Mouse (Mus musculus): ENCODE measurements around the gene Il17re.

Gene Il17re

GRCm38 (mm10) chr6:113444207-113444965 lies 13.9 kb upstream of the Il17re start:
- no peak for DNase-seq

- no peak for DNase-seq
These were observed 10.6 kb upstream of the Il17re start for GRCm38 (mm10) chr6:113447639-113448038.

- no peak for DNase-seq
These were observed 6.4 kb upstream of the Il17re start for GRCm38 (mm10) chr6:113451839-113452238.

- DNase-seq, result no peak
These were observed 3.3 kb upstream of the Il17re start for GRCm38 (mm10) chr6:113455007-113455406.

GRCm38 (mm10) chr6:113458635-113459034 lies 351 bp downstream of the Il17re start:
- no peak for DNase-seq

- no peak for DNase-seq
These were observed 5.8 kb downstream of the Il17re start for GRCm38 (mm10) chr6:113464040-113464439.

- no peak for DNase-seq
These were observed 7.3 kb downstream of the Il17re start for GRCm38 (mm10) chr6:113465602-113466001.

GRCm38 (mm10) chr6:113468512-113468911 lies 10.2 kb downstream of the Il17re start:
- no peak for DNase-seq

- DNase-seq, result peak; percentile 64
These were observed 10.7 kb downstream of the Il17re start for GRCm38 (mm10) chr6:113469021-113469420.

- peak; percentile 70 for DNase-seq
These were observed 11.1 kb downstream of the Il17re start for GRCm38 (mm10) chr6:113469432-113469831.

- DNase-seq, result peak; percentile 43
These were observed 13.1 kb downstream of the Il17re start, which contains the start of gene Il17rc for GRCm38 (mm10) chr6:113471297-113471936. Gene Il17rc (plus strand): TSS chr6:113471427.

GRCm38 (mm10) chr6:113472061-113472460 lies 13.8 kb downstream of the Il17re start:
- DNase-seq, result no peak

GRCm38 (mm10) chr6:113473246-113473645 lies 15.0 kb downstream of the Il17re start:
- DNase-seq, result no peak

- no peak for DNase-seq
These were observed 15.4 kb downstream of the Il17re start for GRCm38 (mm10) chr6:113473715-113474114.

GRCm38 (mm10) chr6:113477353-113477752 lies 19.1 kb downstream of the Il17re start:
- DNase-seq, result no peak

- DNase-seq, result no peak
These were observed 20.6 kb downstream of the Il17re start for GRCm38 (mm10) chr6:113478906-113479305.

- DNase-seq, result no peak
These were observed 22.5 kb downstream of the Il17re start for GRCm38 (mm10) chr6:113480555-113481373.

- DNase-seq, result peak; percentile 42
These were observed 24.3 kb downstream of the Il17re start for GRCm38 (mm10) chr6:113482477-113483099.

GRCm38 (mm10) chr6:113483100-113483615 lies 24.9 kb downstream of the Il17re start, which contains the start of gene Creld1:
Gene Creld1 (plus strand): TSS chr6:113483297.
- peak; percentile 96 for DNase-seq

GRCm38 (mm10) chr6:113483729-113484128 lies 25.4 kb downstream of the Il17re start:
- no peak for DNase-seq

GRCm38 (mm10) chr6:113487125-113487576 lies 28.9 kb downstream of the Il17re start:
- DNase-seq, result peak; percentile 46

- DNase-seq, result no peak
These were observed 31.1 kb downstream of the Il17re start for GRCm38 (mm10) chr6:113489410-113489809.
